Mouse (Mus musculus): ENCODE data around the gene Adam8.

GRCm38 (mm10) chr7:139998691-139999350, 6.5 kb upstream of the Adam8 start:
- no peak for TF ChIP-seq CTCF (IDR thresholded peaks at IDR 0.05)
- no peak for TF ChIP-seq POLR2A (IDR thresholded peaks at IDR 0.05; ENCODE audit: insufficient read depth, low read depth, low read length)
- no peak for TF ChIP-seq EP300 (IDR thresholded peaks at IDR 0.05; ENCODE audit: insufficient read depth, low read depth, low read length)
